ENCODE assay signal across 7 mouse cellular contexts in the genomic region with DNA sequence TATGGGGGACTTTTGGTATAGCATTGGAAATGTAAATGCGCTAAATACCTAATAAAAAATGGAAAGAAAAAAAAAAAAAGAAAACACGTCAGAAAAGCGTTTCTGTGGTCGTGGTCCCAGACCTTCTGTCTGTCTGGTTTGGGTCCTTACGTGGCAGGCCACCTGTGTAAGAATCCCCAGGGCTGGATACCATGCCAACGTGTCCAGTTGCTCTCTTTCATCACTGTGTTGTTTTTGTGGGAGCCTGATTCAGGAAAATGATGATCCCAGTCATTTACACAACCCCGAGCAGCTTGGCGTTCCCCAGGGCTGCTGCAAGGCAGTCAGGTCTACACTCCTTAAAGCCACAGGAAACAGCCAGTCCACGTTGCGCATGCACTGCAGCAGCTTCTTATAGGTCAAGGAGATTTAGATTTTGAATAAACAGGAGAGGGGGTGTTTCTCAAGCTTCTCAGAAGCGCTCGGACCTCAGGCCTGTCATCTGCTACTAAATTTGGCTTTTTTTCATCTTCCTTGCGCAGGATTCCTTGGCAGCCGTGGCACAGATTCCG.
DNase-seq lines count a peak whose midpoint lies in the region; ATAC-seq and TF ChIP-seq lines count a peak whose summit lies in the region.

No protein-coding gene starts in this region.

- peak overlapping the region; percentile 33 for H3K4me2 ChIP-seq in lung, embryonic 14.5 days
- no peak overlapping the region for H3K4me2 ChIP-seq in stomach, embryonic 16.5 days (ENCODE audit: low read depth, low read length)
- no peak overlapping the region for H3K4me2 ChIP-seq in midbrain, embryonic 15.5 days

- DNase-seq in lung, embryonic 14.5 days, result peak; percentile 67
- DNase-seq in lung, adult 2 months, result no peak
- DNase-seq in adrenal gland, postnatal 14 days, result peak; percentile 56
- peak; percentile 22 to 42 for DNase-seq in cerebellum, postnatal 10 days

- H3K4me1 ChIP-seq in lung, embryonic 14.5 days (ENCODE audit: insufficient read depth), result peaks cover 21% of the 10 kb centered on the region
- peaks cover 10% of the 10 kb centered on the region for H3K4me1 ChIP-seq in lung, adult 2 months (ENCODE audit: control insufficient read depth, insufficient read depth, low read length)
- H3K4me1 ChIP-seq in stomach, embryonic 16.5 days (ENCODE audit: control insufficient read depth, insufficient read depth, low read length), result peaks cover 22% of the 10 kb centered on the region
- peaks cover 25% of the 10 kb centered on the region for H3K4me1 ChIP-seq in midbrain, embryonic 15.5 days

- no peak for TF ChIP-seq POLR2A in lung, adult 2 months (IDR thresholded peaks at IDR 0.05; ENCODE audit: borderline replicate concordance, extremely low read depth, low read depth, low read length)

- H3K9ac ChIP-seq in lung, embryonic 14.5 days, result no peak overlapping the region
- H3K9ac ChIP-seq in stomach, embryonic 16.5 days (ENCODE audit: low read length), result no peak overlapping the region
- H3K9ac ChIP-seq in midbrain, embryonic 15.5 days, result no peak overlapping the region

- no peak overlapping the region for H3K4me3 ChIP-seq in lung, embryonic 14.5 days (ENCODE audit: low read depth, low read length)
- no peak overlapping the region for H3K4me3 ChIP-seq in lung, adult 2 months (replicated peaks; ENCODE audit: extremely low read depth, low read depth, low read length)
- H3K4me3 ChIP-seq in stomach, embryonic 16.5 days (replicated peaks; ENCODE audit: low read length), result no peak overlapping the region
- H3K4me3 ChIP-seq in midbrain, embryonic 15.5 days, result no peak overlapping the region

- 0 out of 2 replicates have a peak, but pooled peaks have one; percentile 42 for ATAC-seq in lung, embryonic 14.5 days (ENCODE audit: insufficient read depth)
- ATAC-seq in stomach, embryonic 16.5 days (ENCODE audit: insufficient read depth, low FRiP score), result peak; percentile 24; the same call in 1 of the 2 replicates
- ATAC-seq in megakaryocyte-erythroid progenitor cell, adult 5-6 weeks (replicated peaks; ENCODE audit: low FRiP score, low TSS enrichment, poor library complexity, severe bottlenecking), result no peak
- no peak for ATAC-seq in midbrain, embryonic 15.5 days (replicated peaks)

- H3K27ac ChIP-seq in lung, embryonic 14.5 days (ENCODE audit: low read depth), result peak overlapping the region; percentile 48; the same call in 1 of the 2 replicates
- peak overlapping the region; percentile 64; the same call in 1 of the 2 replicates for H3K27ac ChIP-seq in stomach, embryonic 16.5 days (ENCODE audit: low read length)
- no peak overlapping the region; the same call in 1 of the 2 replicates for H3K27ac ChIP-seq in midbrain, embryonic 15.5 days

- H3K9me3 ChIP-seq in lung, embryonic 14.5 days (ENCODE audit: low read depth, low read length), result no peaks in the 10 kb centered on the region
- H3K9me3 ChIP-seq in stomach, embryonic 16.5 days (replicated peaks; ENCODE audit: control insufficient read depth, low read length), result no peaks in the 10 kb centered on the region
- no peaks in the 10 kb centered on the region for H3K9me3 ChIP-seq in midbrain, embryonic 15.5 days

- H3K27me3 ChIP-seq in lung, embryonic 14.5 days (ENCODE audit: insufficient read depth, low read length), result no peaks in the 10 kb centered on the region
- H3K27me3 ChIP-seq in stomach, embryonic 16.5 days (ENCODE audit: control insufficient read depth, insufficient read depth, low read length), result no peaks in the 10 kb centered on the region
- 0 out of 2 replicates have a peak, but pooled peaks cover 2% of the 10 kb centered on the region for H3K27me3 ChIP-seq in midbrain, embryonic 15.5 days (replicated peaks)

- TF ChIP-seq CTCF in lung, embryonic 14.5 days (IDR thresholded peaks at IDR 0.05; ENCODE audit: low read depth), result no peak
- TF ChIP-seq CTCF in lung, adult 2 months (IDR thresholded peaks at IDR 0.05; ENCODE audit: insufficient read depth, low read length), result no peak

- no peaks in the 10 kb centered on the region for H3K36me3 ChIP-seq in lung, embryonic 14.5 days (ENCODE audit: insufficient read depth)
- no peaks in the 10 kb centered on the region for H3K36me3 ChIP-seq in stomach, embryonic 16.5 days (ENCODE audit: control insufficient read depth, insufficient read depth, low read length)
- H3K36me3 ChIP-seq in midbrain, embryonic 15.5 days (replicated peaks), result no peaks in the 10 kb centered on the region

- WGBS in lung, embryonic 14.5 days, result 37% methylated on average over 15 of the region's 15 CpGs
- 39% methylated on average over 15 of the region's 15 CpGs for WGBS in lung, adult 2 months
- 47% methylated on average over 15 of the region's 15 CpGs for WGBS in stomach, embryonic 16.5 days
- 60% methylated on average over 15 of the region's 15 CpGs for WGBS in midbrain, embryonic 15.5 days

Comparison
In these comparisons a context has a peak if more than half of its experiments do, and no peak if none do; other contexts are left out.
1. ATAC-seq: peak in lung, embryonic 14.5 days (single experiment) and stomach, embryonic 16.5 days (single experiment); none in megakaryocyte-erythroid progenitor cell, adult 5-6 weeks (single experiment) and midbrain, embryonic 15.5 days (single experiment).